Mouse (Mus musculus): ENCODE data around the gene Tspan11. TPM values are rescaled to one million over a fixed set of nuclear protein-coding genes. Genes with fewer than 3 reads are reported as not detected.

Tspan11 gene
- polyA plus RNA-seq, 1 experiment from 2014 or later: 21.9 TPM

GRCm38 (mm10) chr6:127870345-127871324 is 16.8 kb upstream of the Tspan11 start:
- H3K27ac ChIP-seq (replicated peaks; ENCODE audit: low read depth, low read length): peak overlapping the region; percentile 97
- H3K27me3 ChIP-seq (replicated peaks; ENCODE audit: control insufficient read depth, insufficient read depth, low read length): no peaks in the 10 kb centered on the region
- no peaks in the 10 kb centered on the region for H3K36me3 ChIP-seq (ENCODE audit: control insufficient read depth, insufficient read depth, low read length)
- H3K4me2 ChIP-seq (ENCODE audit: low read depth, low read length): peak overlapping the region; percentile 14; the same call in 1 of the 2 replicates
- H3K9me3 ChIP-seq (ENCODE audit: control insufficient read depth, low read length): 0 out of 2 replicates have a peak, but pooled peaks cover 4% of the 10 kb centered on the region
- DNase-seq (ENCODE audit: low spot score) (peak; percentile 96), ATAC-seq (ENCODE audit: low read depth) (peak; percentile 94)
- H3K4me3 ChIP-seq (ENCODE audit: low read depth, low read length): no peak overlapping the region
- H3K4me1 ChIP-seq (ENCODE audit: control insufficient read depth, insufficient read depth, low read length): peaks cover 42% of the 10 kb centered on the region
- 40% methylated on average over 12 of the region's 12 CpGs for WGBS
- no peak overlapping the region for H3K9ac ChIP-seq (ENCODE audit: low read depth, low read length)

- Histone ChIP-seq H3K9ac (ENCODE audit: low read depth, low read length) (no peak overlapping the region), H3K9me3 (ENCODE audit: control insufficient read depth, low read length) (0 out of 2 replicates have a peak, but pooled peaks cover 4% of the 10 kb centered on the region), H3K4me2 (ENCODE audit: low read depth, low read length) (no peak overlapping the region), H3K4me1 (ENCODE audit: control insufficient read depth, insufficient read depth, low read length) (peaks cover 50% of the 10 kb centered on the region), H3K27me3 (replicated peaks; ENCODE audit: control insufficient read depth, insufficient read depth, low read length) (no peaks in the 10 kb centered on the region), H3K4me3 (ENCODE audit: low read depth, low read length) (no peak overlapping the region), H3K27ac (replicated peaks; ENCODE audit: low read depth, low read length) (peak overlapping the region; percentile 97), H3K36me3 (ENCODE audit: control insufficient read depth, insufficient read depth, low read length) (no peaks in the 10 kb centered on the region)
- DNase-seq (ENCODE audit: low spot score): no peak
- no peak for ATAC-seq (ENCODE audit: low read depth)
- 72% methylated on average over 6 of the region's 6 CpGs for WGBS
Observed at GRCm38 (mm10) chr6:127871436-127871835, 16.0 kb upstream of the Tspan11 start.

- H3K4me2 ChIP-seq (ENCODE audit: low read depth, low read length): no peak overlapping the region
- no peak for DNase-seq (ENCODE audit: low spot score)
- peak overlapping the region; percentile 97 for H3K27ac ChIP-seq (replicated peaks; ENCODE audit: low read depth, low read length)
- no peak overlapping the region for H3K9ac ChIP-seq (ENCODE audit: low read depth, low read length)
- WGBS: 78% methylated on average over 8 of the region's 8 CpGs
- H3K9me3 ChIP-seq (ENCODE audit: control insufficient read depth, low read length): 0 out of 2 replicates have a peak, but pooled peaks cover 4% of the 10 kb centered on the region
- H3K4me3 ChIP-seq (ENCODE audit: low read depth, low read length): no peak overlapping the region
- H3K36me3 ChIP-seq (ENCODE audit: control insufficient read depth, insufficient read depth, low read length): no peaks in the 10 kb centered on the region
- no peak for ATAC-seq (ENCODE audit: low read depth)
- H3K27me3 ChIP-seq (replicated peaks; ENCODE audit: control insufficient read depth, insufficient read depth, low read length): no peaks in the 10 kb centered on the region
- peaks cover 54% of the 10 kb centered on the region for H3K4me1 ChIP-seq (ENCODE audit: control insufficient read depth, insufficient read depth, low read length)
Observed at GRCm38 (mm10) chr6:127872581-127872980, 14.8 kb upstream of the Tspan11 start.

- Histone ChIP-seq H3K4me2 (ENCODE audit: low read depth, low read length) (peak overlapping the region; percentile 28), H3K27me3 (replicated peaks; ENCODE audit: control insufficient read depth, insufficient read depth, low read length) (no peaks in the 10 kb centered on the region), H3K4me1 (ENCODE audit: control insufficient read depth, insufficient read depth, low read length) (peaks cover 31% of the 10 kb centered on the region), H3K27ac (replicated peaks; ENCODE audit: low read depth, low read length) (peak overlapping the region; percentile 69), H3K36me3 (ENCODE audit: control insufficient read depth, insufficient read depth, low read length) (no peaks in the 10 kb centered on the region), H3K4me3 (ENCODE audit: low read depth, low read length) (no peak overlapping the region), H3K9ac (ENCODE audit: low read depth, low read length) (no peak overlapping the region), H3K9me3 (ENCODE audit: control insufficient read depth, low read length) (peaks cover 12% of the 10 kb centered on the region)
- DNase-seq (ENCODE audit: low spot score) (peak; percentile 73), ATAC-seq (ENCODE audit: low read depth) (peak; percentile 69; the same call in 1 of the 2 replicates)
- 20% methylated on average over 11 of the region's 11 CpGs for WGBS
Observed at GRCm38 (mm10) chr6:127875883-127876282, 11.5 kb upstream of the Tspan11 start.

- Histone ChIP-seq H3K4me1 (ENCODE audit: control insufficient read depth, insufficient read depth, low read length) (peaks cover 26% of the 10 kb centered on the region), H3K9ac (ENCODE audit: low read depth, low read length) (no peak overlapping the region), H3K4me3 (ENCODE audit: low read depth, low read length) (no peak overlapping the region), H3K9me3 (ENCODE audit: control insufficient read depth, low read length) (peaks cover 9% of the 10 kb centered on the region), H3K27me3 (replicated peaks; ENCODE audit: control insufficient read depth, insufficient read depth, low read length) (no peaks in the 10 kb centered on the region), H3K27ac (replicated peaks; ENCODE audit: low read depth, low read length) (peak overlapping the region; percentile 69), H3K4me2 (ENCODE audit: low read depth, low read length) (peak overlapping the region; percentile 28; the same call in 1 of the 2 replicates), H3K36me3 (ENCODE audit: control insufficient read depth, insufficient read depth, low read length) (no peaks in the 10 kb centered on the region)
- DNase-seq (ENCODE audit: low spot score): peak; percentile 31
- 75% methylated on average over 9 of the region's 9 CpGs for WGBS
- no peak for ATAC-seq (ENCODE audit: low read depth)
Observed at GRCm38 (mm10) chr6:127876436-127876835, 11.0 kb upstream of the Tspan11 start.

GRCm38 (mm10) chr6:127877026-127877425 is 10.4 kb upstream of the Tspan11 start:
- ATAC-seq (ENCODE audit: low read depth): peak; percentile 59
- Histone ChIP-seq H3K9ac (ENCODE audit: low read depth, low read length) (no peak overlapping the region), H3K4me2 (ENCODE audit: low read depth, low read length) (no peak overlapping the region), H3K4me1 (ENCODE audit: control insufficient read depth, insufficient read depth, low read length) (peaks cover 20% of the 10 kb centered on the region), H3K36me3 (ENCODE audit: control insufficient read depth, insufficient read depth, low read length) (no peaks in the 10 kb centered on the region), H3K4me3 (ENCODE audit: low read depth, low read length) (no peak overlapping the region), H3K27ac (replicated peaks; ENCODE audit: low read depth, low read length) (peak overlapping the region; percentile 69), H3K27me3 (replicated peaks; ENCODE audit: control insufficient read depth, insufficient read depth, low read length) (no peaks in the 10 kb centered on the region), H3K9me3 (ENCODE audit: control insufficient read depth, low read length) (peaks cover 9% of the 10 kb centered on the region)
- WGBS: 48% methylated on average over 12 of the region's 12 CpGs
- DNase-seq (ENCODE audit: low spot score): peak; percentile 83

GRCm38 (mm10) chr6:127879472-127879871 is 7.9 kb upstream of the Tspan11 start:
- Histone ChIP-seq H3K4me1 (ENCODE audit: control insufficient read depth, insufficient read depth, low read length) (peaks cover 20% of the 10 kb centered on the region), H3K4me3 (ENCODE audit: low read depth, low read length) (no peak overlapping the region), H3K27ac (replicated peaks; ENCODE audit: low read depth, low read length) (no peak overlapping the region), H3K4me2 (ENCODE audit: low read depth, low read length) (no peak overlapping the region), H3K9ac (ENCODE audit: low read depth, low read length) (no peak overlapping the region), H3K9me3 (ENCODE audit: control insufficient read depth, low read length) (peaks cover 9% of the 10 kb centered on the region), H3K36me3 (ENCODE audit: control insufficient read depth, insufficient read depth, low read length) (no peaks in the 10 kb centered on the region), H3K27me3 (replicated peaks; ENCODE audit: control insufficient read depth, insufficient read depth, low read length) (no peaks in the 10 kb centered on the region)
- no peak for ATAC-seq (ENCODE audit: low read depth)
- DNase-seq (ENCODE audit: low spot score): no peak
- 89% methylated on average over 6 of the region's 6 CpGs for WGBS

GRCm38 (mm10) chr6:127886916-127887315 is 473 bp upstream of the Tspan11 start:
- ATAC-seq (ENCODE audit: low read depth): no peak
- H3K9ac ChIP-seq (ENCODE audit: low read depth, low read length): peak overlapping the region; percentile 80

More at GRCm38 (mm10) chr6:127886916-127887315, 473 bp upstream of the Tspan11 start:
- Histone ChIP-seq H3K4me2 (ENCODE audit: low read depth, low read length) (peak overlapping the region; percentile 88), H3K27ac (replicated peaks; ENCODE audit: low read depth, low read length) (no peak overlapping the region), H3K4me1 (ENCODE audit: control insufficient read depth, insufficient read depth, low read length) (peaks cover 24% of the 10 kb centered on the region), H3K27me3 (replicated peaks; ENCODE audit: control insufficient read depth, insufficient read depth, low read length) (no peaks in the 10 kb centered on the region), H3K36me3 (ENCODE audit: control insufficient read depth, insufficient read depth, low read length) (no peaks in the 10 kb centered on the region), H3K9me3 (ENCODE audit: control insufficient read depth, low read length) (no peaks in the 10 kb centered on the region), H3K4me3 (ENCODE audit: low read depth, low read length) (peak overlapping the region; percentile 58)
- DNase-seq (ENCODE audit: low spot score): no peak
- 13% methylated on average over 7 of the region's 7 CpGs for WGBS
